Mouse (Mus musculus) forebrain, embryonic 11.5 days (tissue): ENCODE data around the gene Gm9970. TPM values are rescaled to one million over a fixed set of nuclear protein-coding genes. Genes with fewer than 3 reads are reported as not detected.
A peak's percentile ranks its signal among the peaks of the same experiment; 100 is the strongest.

Experiments
- ATAC-seq: fragments of 200-750 bp; cut with Nextera tagmentation; replicated peaks from 2 replicates; pipeline ENCODE4 v1.8.0; 2017; ENCODE audit warnings: moderate TSS enrichment; ENCODE audit not compliant: low FRiP score
- DNase-seq: peaks from one replicate; pipeline ENCODE4 v3.0.0-alpha.2; 2017; ENCODE audit warnings: low spot score
- H3K27ac ChIP-seq: fragments of 300-500 bp; sonication (generic); 2 replicates; pipeline ENCODE4 v1.5.1; 2014; ENCODE audit warnings: low read depth, low read length
- H3K27me3 ChIP-seq: fragments of 300-500 bp; sonication (generic); 2 replicates; pipeline ENCODE4 v1.6.1; 2014; ENCODE audit warnings: mild to moderate bottlenecking, low read length, mixed read lengths; ENCODE audit not compliant: control insufficient read depth, insufficient read depth
- H3K36me3 ChIP-seq: fragments of 300-500 bp; sonication (generic); 2 replicates; pipeline ENCODE4 v1.6.1; 2014; ENCODE audit warnings: mild to moderate bottlenecking, low read length, moderate library complexity, mixed read lengths; ENCODE audit not compliant: control insufficient read depth, insufficient read depth
- H3K4me1 ChIP-seq: fragments of 300-500 bp; sonication (generic); replicated peaks from 2 replicates; pipeline ENCODE4 v1.6.1; 2014; ENCODE audit warnings: low read length, mixed read lengths; ENCODE audit not compliant: control insufficient read depth, insufficient read depth
- H3K4me2 ChIP-seq: fragments of 300-500 bp; sonication (generic); 2 replicates; pipeline ENCODE4 v1.6.1; 2014; ENCODE audit warnings: low read depth, mild to moderate bottlenecking, low read length, moderate library complexity, mixed read lengths; ENCODE audit not compliant: severe bottlenecking
- H3K4me3 ChIP-seq: fragments of 300-500 bp; sonication (generic); 2 replicates; pipeline ENCODE4 v1.5.1; 2014; ENCODE audit warnings: low read depth, low read length
- H3K9ac ChIP-seq: fragments of 300-500 bp; sonication (generic); 2 replicates; pipeline ENCODE4 v1.6.1; 2014; ENCODE audit warnings: low read length
- H3K9me3 ChIP-seq: fragments of 300-500 bp; sonication (generic); 2 replicates; pipeline ENCODE4 v1.6.1; 2016; ENCODE audit warnings: low read length, mixed read lengths; ENCODE audit not compliant: control insufficient read depth
- WGBS: fragments of 180-500 bp; shearing (Covaris S2); extraction: QIAGEN DNeasy Blood & Tissue Kit; methylation state at CpG from one replicate; pipeline ENCODE4 v1.1.7; 2014; 5-methylcytosine and 5-hydroxymethylcytosine counted together
- polyA plus RNA-seq: library from polyadenylated mRNA; unstranded; fragments of >200 nt; fragmentation: Nextera tagmentation; extraction: Ambion mirVana; gene quantifications from 2 replicates; pipeline ENCODE4 v1.2.1, GENCODE M21; 2014

The Gm9970 gene
- 0.92 TPM in 1 of 2 replicates, not detected in the other for polyA plus RNA-seq

DNA sequence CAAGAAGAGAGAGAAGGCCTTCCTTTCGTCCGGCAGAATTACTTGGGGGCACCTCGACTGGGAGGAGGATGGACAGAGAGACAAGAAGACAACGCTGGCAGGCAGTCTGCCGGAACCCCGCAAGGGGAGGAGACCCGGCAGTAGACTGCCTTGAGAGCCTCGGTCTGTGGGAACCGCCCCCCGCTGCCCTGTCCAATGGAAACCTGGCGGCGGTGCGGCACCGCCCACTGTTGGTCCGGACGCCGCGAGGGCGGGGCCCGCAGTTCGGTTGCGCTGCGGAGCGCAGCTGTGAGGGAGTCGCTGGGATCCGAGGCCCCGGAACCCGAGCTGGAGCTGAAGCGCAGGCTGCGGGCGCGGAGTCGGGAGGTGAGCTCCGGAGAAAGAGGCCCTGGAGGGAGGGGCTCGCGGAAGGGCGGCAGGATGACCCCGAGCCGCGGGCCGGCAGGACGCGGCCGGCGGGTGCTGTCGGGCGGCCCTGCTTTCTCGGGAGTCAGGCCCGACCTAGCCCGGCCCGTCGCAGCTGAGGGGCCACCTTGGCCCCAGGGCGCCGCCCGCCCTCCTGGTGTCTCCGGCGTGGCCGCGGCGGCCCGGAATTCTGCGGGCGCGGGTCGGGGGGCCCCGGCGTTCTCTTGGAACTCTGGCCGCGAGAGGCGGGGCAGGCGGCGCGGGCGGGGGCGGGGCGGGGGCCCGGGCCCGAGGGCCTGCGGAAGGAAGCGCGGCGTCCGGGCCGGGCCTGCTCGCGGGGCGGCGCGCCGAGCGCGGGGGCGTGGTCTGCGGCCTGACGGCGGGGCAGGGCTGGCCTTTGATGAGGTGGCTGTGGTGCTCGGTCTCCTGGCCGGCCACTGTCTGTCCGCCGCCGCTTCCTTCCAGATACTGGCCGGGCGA is at the start of gene Gm9970, which contains the start of gene Nrbp1:
TSS of gene Gm9970 (minus strand) at position 596 of the 885 bp plus-strand sequence.
TSS of gene Nrbp1 (plus strand) at position 228 of the 885 bp plus-strand sequence.
- ATAC-seq: peak; percentile 99
- no peaks in the 10 kb centered on the region for H3K27me3 ChIP-seq
- peaks cover 10% of the 10 kb centered on the region; the same call in 1 of the 2 replicates for H3K36me3 ChIP-seq
- peak within 1 kb of the TSS; percentile 84 for H3K4me2 ChIP-seq
- H3K27ac ChIP-seq: peak within 1 kb of the TSS; percentile 94
- under 1% methylated on average over 71 of the region's 103 CpGs for WGBS
- peak; percentile 97 for DNase-seq
- peak within 1 kb of the TSS; percentile 94 for H3K4me3 ChIP-seq
- no peaks in the 10 kb centered on the region for H3K9me3 ChIP-seq
- H3K4me1 ChIP-seq: peaks cover 7% of the 10 kb centered on the region; the same call in 1 of the 2 replicates
- peak within 1 kb of the TSS; percentile 94 for H3K9ac ChIP-seq

DNA sequence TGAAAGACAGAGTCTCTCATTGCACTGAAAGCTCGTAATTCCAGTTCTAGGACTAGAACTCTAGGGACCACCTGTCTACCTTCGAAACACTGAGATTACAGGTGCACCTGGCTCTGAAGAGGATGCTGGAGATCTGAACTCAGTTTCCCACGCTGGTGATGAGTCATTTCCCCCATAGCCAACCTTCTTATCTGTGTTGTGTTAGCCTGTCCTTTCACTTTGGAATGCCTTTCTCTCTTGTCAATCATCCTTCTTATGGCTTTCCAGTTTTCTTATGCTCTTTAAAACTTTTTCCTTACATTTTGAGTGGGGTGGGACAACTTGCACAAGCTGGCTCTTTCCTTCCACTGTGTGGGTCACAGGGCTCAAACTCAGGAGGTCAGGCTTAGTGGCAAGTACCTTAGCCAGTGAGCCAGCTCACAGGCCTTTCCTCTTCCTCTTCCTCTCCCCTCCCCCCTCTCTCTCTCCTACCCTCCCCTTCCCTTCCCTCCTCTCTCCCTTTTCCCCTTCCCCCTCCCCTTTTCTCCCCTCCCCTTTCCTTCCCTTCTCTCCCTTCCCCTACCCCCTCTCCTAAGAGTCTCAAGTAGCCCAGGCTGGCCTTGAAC is 48.7 kb upstream of the Gm9970 start:
- no peak for ATAC-seq
- Histone ChIP-seq H3K9me3 (no peaks in the 10 kb centered on the region), H3K4me2 (no peak overlapping the region; the same call in 1 of the 2 replicates), H3K9ac (no peak overlapping the region), H3K4me3 (no peak overlapping the region), H3K27ac (no peak overlapping the region), H3K36me3 (peaks cover 3% of the 10 kb centered on the region; the same call in 1 of the 2 replicates), H3K4me1 (peaks cover 13% of the 10 kb centered on the region; the same call in 1 of the 2 replicates), H3K27me3 (no peaks in the 10 kb centered on the region)
- DNase-seq: no peak
- WGBS: 85% methylated on average over 3 of the region's 3 CpGs

DNA sequence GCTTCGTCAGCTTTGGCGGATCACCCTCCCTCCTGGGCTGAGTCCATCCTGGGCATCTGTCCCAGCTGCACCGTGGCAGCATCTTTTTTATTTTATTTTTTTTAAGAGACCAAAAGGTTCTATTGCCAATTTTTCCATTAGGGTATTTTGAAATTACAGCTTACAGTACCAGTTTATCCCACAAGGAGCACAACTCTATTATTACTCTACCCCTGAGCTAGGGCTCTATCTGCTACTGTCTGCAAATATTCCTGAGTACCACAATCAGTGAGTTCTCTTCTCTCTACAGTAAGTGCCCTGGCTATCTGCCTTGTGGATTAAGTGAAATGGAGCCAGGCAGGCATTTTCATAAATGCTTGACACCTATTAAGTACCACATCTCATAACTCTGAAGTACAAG is 47.6 kb upstream of the Gm9970 start:
- Histone ChIP-seq H3K4me2 (no peak overlapping the region), H3K9ac (no peak overlapping the region), H3K4me1 (peaks cover 7% of the 10 kb centered on the region; the same call in 1 of the 2 replicates), H3K4me3 (no peak overlapping the region), H3K27ac (no peak overlapping the region), H3K9me3 (no peaks in the 10 kb centered on the region), H3K36me3 (peaks cover 5% of the 10 kb centered on the region), H3K27me3 (no peaks in the 10 kb centered on the region)
- no peak for ATAC-seq
- whole genome bisulfite sequencing: 83% methylated on average over 3 of the region's 3 CpGs
- DNase-seq: no peak

DNA sequence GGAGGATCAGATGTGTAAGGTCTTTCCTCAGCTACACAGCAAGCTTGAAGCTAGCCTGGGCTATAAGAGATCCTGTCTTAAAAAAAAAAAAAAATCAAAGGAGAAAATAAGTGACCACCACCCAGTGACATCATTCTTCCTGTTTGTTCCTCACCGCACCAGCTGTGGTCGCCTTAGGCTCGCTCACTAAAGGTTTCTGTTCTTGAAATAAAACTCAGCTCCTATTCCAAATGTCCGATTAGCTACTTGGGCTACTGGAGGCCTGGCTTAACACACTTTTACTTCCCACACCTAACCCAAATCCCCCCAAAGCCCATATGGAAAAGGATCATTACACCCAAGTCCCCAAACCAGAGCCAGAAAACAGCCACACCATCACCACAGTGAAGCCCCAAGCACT is 47.2 kb upstream of the Gm9970 start:
- Histone ChIP-seq H3K27ac (no peak overlapping the region), H3K9me3 (no peaks in the 10 kb centered on the region), H3K4me1 (peaks cover 7% of the 10 kb centered on the region; the same call in 1 of the 2 replicates), H3K4me3 (no peak overlapping the region), H3K9ac (no peak overlapping the region), H3K27me3 (no peaks in the 10 kb centered on the region), H3K4me2 (no peak overlapping the region), H3K36me3 (peaks cover 7% of the 10 kb centered on the region)
- WGBS: 84% methylated on average over 4 of the region's 4 CpGs
- no peak for ATAC-seq
- DNase-seq: no peak

DNA sequence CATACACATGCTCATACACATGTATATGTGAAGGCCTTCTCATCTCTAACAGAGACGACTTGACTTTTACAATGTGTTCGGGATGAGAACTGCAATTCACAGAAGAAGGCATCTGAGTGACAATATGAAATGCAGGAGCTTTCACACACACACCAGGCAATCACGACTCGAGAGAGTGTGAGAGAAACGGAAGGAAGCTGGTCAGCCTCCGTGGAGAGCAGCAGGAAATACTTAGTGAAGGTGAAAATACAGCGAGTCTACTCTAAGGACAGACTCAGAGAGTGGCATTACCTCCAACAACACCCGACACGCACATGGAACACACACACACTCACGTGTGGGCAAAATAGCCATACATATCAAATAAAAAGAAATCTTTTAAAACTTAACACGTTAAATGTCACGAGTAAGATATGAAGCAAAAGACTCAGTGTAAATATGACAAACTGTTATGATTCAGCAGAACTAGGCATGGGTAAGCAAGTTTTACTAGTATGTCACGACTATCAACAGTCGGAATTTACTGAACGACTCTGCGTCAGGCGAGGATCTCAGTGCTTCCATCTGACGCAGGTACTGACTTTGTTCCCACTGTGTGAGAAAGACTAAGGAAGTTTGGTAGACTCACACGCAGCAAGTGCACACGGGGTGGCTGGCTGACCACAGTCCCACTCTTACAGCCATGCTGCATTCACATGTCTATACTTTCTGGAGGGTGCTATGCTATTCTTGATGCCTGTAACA is 38.4 kb upstream of the Gm9970 start:
- ATAC-seq (no peak), DNase-seq (no peak)
- Histone ChIP-seq H3K9ac (no peak overlapping the region), H3K4me3 (no peak overlapping the region), H3K9me3 (no peaks in the 10 kb centered on the region), H3K4me2 (no peak overlapping the region), H3K36me3 (peaks cover 8% of the 10 kb centered on the region), H3K4me1 (no peaks in the 10 kb centered on the region), H3K27ac (no peak overlapping the region), H3K27me3 (no peaks in the 10 kb centered on the region)
- WGBS: 88% methylated on average over 20 of the region's 20 CpGs

DNA sequence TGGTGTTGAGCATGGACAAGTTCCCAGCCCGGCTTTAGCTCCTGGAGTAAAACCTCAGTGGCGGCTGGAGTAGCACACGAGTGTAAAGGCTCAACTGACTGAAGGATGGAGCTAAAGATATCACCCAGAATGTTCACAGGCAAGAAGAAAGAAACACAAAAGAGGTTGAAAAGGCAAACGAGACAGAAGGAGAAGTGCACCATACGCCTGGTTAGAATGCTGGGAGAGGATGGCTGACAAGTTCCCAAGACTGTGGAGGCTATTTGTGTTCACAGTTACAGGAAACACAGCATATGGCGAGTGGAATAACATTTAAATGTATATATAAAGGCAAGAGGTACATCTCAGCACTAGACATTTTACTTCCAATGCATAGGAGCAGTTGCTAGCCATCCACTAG is 32.0 kb upstream of the Gm9970 start:
- no peak for ATAC-seq
- Histone ChIP-seq H3K4me3 (no peak overlapping the region), H3K27me3 (no peaks in the 10 kb centered on the region), H3K36me3 (no peaks in the 10 kb centered on the region; the same call in 1 of the 2 replicates), H3K27ac (no peak overlapping the region), H3K9me3 (no peaks in the 10 kb centered on the region), H3K9ac (no peak overlapping the region), H3K4me2 (no peak overlapping the region), H3K4me1 (no peaks in the 10 kb centered on the region)
- no peak for DNase-seq
- WGBS: 90% methylated on average over 6 of the region's 6 CpGs

DNA sequence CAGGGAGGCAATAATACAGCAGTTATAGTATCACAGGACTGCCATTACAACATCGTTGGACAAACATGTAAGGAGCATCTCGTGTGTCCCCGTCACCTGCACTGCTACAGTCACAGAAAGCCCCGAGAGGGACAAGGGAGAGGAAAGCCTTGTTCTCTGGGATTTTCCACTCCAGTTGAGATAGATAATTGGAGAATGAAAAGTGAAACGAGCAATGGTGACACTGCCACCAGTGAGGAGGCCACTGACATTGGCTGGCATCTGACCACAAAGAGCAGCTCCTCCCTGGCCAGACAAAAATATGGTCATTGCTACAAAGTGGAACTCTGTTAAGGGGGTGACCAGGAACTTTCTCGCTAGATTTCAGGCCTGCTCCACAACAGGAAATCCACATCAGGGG is 26.7 kb upstream of the Gm9970 start:
- no peak overlapping the region for H3K27ac ChIP-seq
- no peaks in the 10 kb centered on the region for H3K4me1 ChIP-seq
- H3K9ac ChIP-seq: no peak overlapping the region
- DNase-seq: no peak
- H3K4me3 ChIP-seq: no peak overlapping the region
- H3K36me3 ChIP-seq: peaks cover 3% of the 10 kb centered on the region; the same call in 1 of the 2 replicates
- 44% methylated on average over 6 of the region's 6 CpGs for WGBS
- H3K9me3 ChIP-seq: no peaks in the 10 kb centered on the region
- H3K27me3 ChIP-seq: no peaks in the 10 kb centered on the region
- no peak for ATAC-seq
- H3K4me2 ChIP-seq: no peak overlapping the region

DNA sequence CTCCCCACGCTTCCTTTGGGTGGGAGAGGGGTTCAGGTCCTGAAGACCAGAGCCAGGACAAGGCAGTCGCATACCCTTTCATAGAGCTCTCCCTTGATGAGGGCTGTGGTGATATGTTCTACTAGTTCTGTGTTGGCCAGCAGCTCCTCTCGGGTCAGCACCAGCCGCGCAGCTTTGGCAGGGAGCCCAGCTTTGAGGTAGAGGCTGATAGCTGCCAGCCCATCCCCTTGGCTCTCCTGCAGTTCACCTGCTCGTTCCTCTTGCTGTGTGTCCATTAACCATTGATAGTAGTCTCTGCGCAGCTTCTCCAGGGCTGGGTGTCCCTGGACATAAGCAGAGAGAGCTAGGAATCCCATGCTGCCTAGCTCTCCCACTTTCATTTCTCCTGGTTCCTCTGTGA is 25.1 kb upstream of the Gm9970 start:
- ATAC-seq (no peak), DNase-seq (no peak)
- Histone ChIP-seq H3K9ac (no peak overlapping the region), H3K4me2 (no peak overlapping the region), H3K27me3 (no peaks in the 10 kb centered on the region), H3K27ac (no peak overlapping the region), H3K9me3 (no peaks in the 10 kb centered on the region), H3K4me3 (no peak overlapping the region), H3K36me3 (peaks cover 3% of the 10 kb centered on the region; the same call in 1 of the 2 replicates), H3K4me1 (no peaks in the 10 kb centered on the region)
- 97% methylated on average over 7 of the region's 7 CpGs for whole genome bisulfite sequencing
